Mouse (Mus musculus) retina, adult 2 months (tissue): ENCODE results near the gene Asb15.

Source experiments
- DNase-seq: peaks from one replicate; pipeline ENCODE4 v3.0.0-alpha.2; 2012; ENCODE audit warnings: low read depth, low spot score

The Asb15 gene

DNA sequence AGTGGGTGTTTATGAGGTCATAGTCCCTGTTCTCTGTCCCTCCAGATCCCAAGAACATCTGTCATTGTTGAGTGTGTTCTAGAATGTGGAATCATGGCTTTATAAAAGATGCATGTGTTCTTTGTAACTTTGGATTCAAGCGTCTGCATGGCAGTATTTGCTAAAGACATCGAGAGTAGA lies at the start of gene Asb15:
Asb15 (plus strand) TSS at position 81 of the 180 bp plus-strand sequence.
- DNase-seq, result no peak

DNA sequence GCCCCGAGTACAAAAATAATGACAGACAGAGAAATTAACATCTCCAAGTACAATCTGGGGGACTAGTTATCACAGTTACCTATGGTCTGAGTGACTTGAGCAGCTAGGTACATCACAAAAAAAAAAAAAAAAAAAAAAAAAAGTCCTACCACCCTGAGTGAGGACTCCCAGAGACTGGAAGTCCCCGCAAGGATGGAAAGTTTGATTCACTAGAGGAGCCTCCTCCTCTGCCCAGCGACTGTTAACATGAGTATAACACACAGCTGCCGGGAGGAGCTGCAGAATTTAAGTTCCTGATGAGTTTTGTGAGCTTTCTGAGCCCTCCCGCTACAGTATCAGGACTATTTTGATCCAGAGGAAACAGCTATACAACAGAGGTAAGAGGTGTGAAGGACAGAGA lies 41.4 kb upstream of the Asb15 start:
- DNase-seq, result no peak

DNA sequence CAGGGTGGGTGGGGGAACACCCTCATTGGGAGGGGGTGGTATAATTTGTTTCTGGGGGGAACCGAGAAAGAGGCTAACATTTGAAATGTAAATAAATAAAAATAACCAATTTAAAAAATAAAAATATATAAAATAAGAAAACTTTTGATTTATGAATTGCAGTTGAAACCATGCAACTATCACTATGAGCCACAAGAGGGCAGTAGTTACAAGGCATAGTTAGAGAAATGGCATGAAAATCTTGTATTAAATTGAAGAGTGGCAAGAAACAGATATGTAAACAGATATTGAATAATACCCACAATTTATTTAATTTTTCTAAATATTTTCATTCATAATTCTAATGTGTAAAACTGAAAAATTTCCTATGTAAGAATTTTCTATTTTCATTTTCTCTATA lies 37.6 kb upstream of the Asb15 start:
- no peak for DNase-seq

DNA sequence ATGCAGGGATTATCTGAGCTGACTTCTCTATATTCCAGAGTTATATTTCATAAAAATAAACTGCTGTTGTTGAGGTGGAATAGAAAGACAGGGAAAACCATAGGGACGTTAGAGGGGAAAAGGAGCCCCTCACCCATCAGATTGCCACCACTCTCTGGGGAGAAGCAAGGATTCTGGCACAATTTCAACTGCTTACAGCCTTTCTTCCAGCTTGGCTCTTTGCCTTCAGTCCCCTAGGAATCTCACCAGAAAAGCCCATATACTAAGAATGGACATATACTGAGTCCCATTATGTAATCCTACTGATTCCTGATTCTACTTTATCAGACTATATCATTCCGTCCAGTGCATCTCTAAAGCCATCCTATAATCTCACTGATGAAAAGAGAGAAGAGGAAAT lies 23.8 kb upstream of the Asb15 start:
- DNase-seq, result no peak

DNA sequence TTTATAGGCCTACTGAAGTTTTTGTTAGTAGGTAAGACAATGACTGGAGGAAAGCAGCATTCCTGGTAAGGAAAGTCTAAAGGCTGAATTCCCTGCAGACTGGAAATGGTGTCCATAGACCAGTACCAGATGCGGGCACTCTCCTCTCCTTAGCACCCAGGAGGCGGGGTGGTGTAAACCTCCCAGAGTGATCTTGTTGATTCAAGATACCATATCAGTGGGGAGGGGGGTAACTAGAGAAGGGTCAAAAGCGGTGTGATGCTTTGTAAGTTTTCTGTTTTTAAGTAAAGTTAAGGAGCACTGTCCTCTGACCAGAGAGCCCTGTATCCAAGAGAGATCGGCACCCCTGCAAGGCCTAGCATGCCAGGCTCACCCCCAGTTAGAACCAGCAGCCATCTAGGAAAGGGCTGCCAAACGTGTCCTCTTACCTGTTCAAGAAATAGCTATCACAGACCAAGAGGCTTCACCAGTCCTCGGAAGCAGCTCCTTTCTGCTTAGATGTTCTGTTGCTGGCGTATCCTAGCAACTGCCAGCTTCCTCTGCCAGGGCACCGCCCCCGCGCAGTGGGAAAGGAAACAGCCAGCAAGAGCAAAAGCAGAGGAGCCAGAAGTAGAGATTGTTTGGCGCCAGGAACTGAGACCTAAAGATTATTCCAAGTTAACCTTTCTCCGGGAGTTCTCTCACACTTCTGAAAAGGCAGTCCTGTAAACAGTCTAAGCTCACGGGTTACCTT lies 13.2 kb upstream of the Asb15 start, which contains the start of gene Iqub:
Iqub (minus strand) TSS at position 516 of the 733 bp plus-strand sequence.
- no peak for DNase-seq

DNA sequence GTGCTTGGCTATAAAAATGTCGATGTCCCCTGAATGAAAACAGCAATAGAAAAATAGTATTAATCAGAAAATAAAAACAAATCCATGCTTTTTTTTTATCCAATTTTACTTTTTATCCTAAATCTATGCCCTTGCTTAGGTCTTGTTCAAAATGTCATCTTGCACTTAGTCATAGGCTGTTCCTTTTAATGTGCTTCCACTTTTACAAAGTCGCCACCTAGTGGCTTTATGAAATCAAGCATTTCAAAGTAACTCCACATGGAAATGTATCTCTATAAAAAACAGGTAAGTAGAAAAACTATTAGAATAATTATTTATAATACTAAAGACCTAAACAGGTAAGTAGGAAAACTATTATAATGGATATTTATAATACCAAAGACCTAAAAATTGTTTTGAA lies 11.7 kb upstream of the Asb15 start:
- no peak for DNase-seq

DNA sequence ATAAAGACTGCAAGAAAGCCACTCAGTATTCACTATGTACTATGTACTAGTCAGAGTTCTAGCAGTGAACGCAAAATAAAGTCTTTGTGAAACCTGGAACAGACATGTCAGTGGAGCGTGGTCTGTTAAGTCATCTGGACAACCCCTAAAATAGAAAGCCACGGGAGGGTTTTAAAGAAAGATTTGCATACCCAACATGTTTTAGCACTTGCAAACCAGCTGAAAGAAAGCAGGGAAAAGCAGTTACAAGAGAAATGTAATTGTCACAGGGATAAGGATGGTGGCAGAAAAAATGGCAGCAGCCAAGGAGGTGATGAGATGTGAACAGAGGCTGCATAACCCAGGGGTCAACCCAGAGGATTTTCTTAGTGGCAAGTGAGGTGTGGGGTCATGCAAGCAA lies 2.2 kb upstream of the Asb15 start:
- no peak for DNase-seq

DNA sequence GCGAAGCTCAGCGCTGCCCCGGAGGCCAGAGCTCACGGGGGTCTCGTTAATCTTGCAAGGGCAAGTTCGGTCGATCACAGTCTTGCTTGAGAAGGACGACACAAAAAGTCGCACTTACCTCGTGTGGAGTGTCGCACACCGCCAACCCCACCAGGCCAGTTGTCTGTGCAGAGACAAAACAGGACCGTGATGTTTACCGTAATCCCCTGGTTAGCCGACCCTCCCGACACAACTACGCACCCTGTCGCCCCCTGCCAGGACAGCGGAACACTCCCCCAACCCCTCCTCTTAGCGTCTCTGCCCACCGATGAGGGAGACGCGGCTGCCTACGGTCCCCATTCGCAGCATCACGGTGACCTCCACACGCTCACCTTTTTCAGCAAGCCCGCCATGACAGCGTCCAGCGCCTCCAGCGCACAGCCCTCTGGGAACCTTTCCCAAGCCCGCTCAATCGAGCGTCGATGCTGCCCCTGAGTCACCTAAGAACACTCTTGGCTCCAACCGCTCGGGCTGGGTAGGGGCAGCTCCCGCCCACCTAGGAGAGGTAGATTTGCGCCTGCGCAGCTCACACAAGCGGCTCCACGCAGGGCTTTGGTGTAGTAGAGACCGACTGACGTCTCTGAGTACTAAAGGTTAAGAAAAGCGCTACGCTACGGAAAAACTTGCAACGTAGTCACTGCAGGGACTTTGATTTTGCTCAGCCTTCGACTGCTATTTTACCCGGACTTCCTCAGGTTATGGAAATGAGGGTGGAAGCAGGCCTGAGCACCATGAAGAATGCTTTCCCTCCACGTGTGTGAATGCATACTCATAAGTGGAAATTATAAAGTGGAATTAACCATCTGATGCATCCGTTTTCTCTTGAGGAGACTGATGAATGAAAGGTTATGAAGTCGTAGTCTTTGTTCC lies 535 bp upstream of the Asb15 start, which contains the start of gene Ndufa5:
Ndufa5 (minus strand) TSS at position 859 of the 909 bp plus-strand sequence.
- peak; percentile 97 for DNase-seq

DNA sequence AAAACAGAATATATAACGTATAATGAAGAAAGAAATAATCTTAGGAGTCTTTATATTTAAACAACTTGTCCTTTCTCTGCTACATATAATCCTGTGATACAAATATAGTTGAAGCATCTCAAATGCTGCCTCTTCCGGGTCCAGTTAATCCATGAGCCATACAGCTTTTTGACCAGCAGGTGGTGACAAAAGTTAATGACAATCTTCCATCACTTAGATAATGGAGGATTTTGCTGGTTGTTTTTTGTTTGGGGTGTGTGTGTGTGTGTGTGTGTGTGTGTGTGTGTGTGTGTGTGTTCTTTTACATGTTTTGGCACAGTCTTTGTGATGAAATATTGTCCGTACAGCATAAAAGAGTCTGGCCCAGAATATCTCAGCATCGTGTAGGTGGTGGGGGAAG lies 2.2 kb downstream of the Asb15 start:
- DNase-seq, result peak; percentile 41

DNA sequence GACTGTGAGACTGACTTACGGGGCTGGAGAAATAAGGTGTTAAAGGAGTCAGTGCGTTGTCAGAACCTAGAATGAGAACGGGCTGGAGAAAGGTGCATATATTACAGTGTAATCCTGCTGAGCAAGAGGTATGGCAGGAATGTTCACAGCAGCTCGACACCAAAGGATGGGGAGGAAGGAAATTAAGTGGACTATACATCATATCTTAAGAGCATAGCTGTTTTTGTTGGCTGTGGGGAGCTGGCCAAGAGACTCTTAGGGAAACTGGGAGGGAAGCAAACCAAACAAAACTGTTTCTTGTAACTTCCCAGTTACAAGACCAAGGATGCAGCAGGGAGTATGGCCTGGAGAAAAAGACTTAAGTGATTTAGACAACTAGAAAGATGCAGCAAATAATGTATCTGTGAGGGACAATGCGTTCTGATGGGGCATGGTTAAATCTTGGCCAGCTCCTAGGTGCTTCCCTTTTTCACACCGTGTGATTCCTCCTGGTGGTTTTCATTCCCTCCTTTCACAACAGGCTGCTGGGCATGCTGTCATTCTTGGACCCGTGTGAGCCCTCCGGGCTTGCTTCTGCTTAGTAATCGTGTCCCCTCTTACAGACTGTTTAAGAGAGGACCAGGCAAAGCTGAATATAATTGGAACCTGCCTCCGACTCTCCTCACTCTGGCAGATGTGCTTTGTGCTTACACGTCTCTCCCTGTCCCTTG lies 2.9 kb downstream of the Asb15 start:
- DNase-seq, result no peak

DNA sequence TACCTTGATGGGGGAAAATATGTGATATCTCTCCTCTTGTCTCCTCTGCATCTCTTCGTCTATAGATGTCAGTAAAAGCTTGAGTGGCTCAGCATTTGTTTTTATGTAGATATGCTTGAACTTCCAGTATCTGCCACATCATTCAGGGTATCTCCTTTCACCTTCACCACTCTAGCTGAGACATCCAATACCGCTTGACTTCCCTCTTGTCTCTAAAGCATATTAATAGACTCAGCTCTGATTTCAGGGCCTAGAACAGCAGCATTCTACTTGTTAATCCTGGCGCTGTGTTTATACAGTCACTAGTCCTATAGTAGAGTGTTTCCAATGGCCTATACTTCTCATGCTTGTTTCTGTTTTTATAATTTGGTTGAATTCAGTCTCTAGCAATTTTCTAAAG lies 4.9 kb downstream of the Asb15 start:
- no peak for DNase-seq

DNA sequence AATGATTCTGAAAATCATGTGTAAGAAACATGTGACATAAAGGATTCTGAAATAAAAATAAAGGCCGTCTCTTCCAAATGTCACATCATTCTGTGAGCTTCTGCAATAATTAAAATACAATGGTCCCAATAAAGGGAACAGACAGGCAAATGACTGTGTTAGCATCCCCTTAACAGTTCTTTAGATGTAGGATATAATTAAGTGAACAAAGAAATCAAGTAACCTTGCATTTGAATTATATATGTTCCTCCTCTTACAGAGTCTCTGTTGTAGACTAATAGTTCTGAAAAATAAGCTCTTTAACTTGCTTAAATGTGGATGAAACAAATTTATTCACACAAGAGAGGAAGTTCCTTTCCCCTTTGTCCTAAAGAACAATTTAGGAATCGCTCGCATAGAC lies 10.5 kb downstream of the Asb15 start:
- no peak for DNase-seq

DNA sequence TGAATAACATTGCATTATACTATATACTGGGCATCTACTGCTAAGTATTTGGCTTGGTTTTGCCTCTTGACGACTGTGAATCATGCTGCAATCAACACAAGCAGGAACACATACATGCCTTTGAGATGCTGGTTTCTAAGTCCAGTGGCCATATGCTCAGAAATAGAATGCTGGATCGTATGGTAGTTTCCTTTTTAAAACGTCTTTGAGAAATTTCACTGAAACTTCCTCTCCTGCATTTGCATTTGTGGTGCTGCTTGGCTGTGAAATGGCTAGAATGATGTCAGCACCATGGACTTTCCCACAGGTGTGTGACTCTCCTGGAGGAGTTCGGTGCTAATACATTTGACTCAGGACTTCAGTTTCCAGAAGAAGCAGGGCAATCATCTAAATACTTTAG lies 12.2 kb downstream of the Asb15 start:
- DNase-seq, result no peak

DNA sequence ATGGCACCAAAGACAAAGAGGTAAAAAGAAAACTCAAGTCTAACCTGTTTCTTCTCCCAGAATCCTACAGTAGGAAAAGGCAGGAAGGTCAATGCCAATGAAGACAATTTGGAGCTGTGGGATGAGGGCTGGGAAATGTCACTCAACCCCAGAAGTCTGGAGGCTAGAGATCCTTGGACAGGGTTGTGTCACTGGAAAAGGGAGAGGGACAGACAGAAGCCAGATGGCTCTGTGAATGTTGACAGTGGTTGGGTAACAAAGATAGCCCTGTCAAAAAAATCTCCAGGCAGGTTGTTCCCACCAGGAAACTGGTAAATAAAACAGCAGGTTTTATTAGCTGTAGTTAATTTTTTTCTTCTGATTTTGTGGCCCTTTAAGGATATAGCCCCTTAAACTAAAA lies 14.4 kb downstream of the Asb15 start:
- DNase-seq, result no peak

DNA sequence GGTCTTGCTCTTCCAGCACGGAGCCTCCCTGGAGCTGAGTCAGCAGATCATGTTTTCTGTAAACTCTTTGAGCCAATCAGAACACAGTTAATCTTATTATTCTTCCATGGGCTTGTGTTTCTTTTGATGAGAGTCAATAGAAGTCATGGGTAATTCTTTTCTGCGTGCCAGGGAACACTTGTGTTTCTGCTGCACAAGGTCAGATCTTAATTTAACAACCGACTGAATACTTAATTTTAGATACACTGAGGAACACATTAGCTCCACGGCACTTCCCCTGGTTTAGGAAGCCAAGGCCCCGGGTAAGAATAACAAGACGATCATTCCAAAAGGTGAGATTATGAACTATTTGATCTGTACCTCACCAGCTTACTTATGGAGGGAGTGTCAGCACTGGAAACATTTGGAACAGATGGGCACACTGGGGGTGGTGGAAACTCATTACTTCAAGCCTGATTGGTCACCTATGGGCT lies 15.2 kb downstream of the Asb15 start:
- no peak for DNase-seq

DNA sequence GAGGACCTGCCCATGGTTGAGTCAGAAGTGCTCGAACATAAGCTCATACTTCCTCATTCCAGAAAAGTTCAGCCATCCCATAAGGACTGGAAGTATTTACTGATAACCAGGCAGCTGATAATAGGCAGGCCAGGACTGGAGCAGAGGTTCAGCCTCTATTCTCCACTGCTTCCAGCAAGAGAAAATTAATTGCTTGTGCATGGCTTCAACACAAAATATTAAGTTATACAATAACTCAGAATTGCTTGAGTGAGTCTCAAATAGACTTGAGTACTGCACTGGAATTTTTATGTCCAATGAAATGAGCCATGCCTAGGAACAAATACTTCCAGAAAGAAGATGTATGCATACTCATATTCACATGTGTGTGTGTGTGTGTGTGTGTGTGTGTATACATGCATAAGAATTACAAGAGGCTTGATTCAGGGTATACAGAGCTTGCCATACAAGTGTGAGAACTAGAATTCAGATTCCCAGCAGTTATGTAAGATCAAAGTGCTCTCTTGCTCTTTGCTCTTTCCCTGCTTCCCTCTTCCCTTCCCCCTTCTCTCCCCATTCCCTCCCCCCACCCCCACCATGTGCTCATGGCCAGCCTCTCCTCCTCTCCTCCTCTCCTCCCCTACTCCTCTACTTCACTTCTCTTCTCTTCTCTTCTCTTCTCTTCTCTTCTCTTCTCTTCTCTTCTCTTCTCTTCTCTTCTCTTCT lies 18.9 kb downstream of the Asb15 start:
- DNase-seq, result no peak

DNA sequence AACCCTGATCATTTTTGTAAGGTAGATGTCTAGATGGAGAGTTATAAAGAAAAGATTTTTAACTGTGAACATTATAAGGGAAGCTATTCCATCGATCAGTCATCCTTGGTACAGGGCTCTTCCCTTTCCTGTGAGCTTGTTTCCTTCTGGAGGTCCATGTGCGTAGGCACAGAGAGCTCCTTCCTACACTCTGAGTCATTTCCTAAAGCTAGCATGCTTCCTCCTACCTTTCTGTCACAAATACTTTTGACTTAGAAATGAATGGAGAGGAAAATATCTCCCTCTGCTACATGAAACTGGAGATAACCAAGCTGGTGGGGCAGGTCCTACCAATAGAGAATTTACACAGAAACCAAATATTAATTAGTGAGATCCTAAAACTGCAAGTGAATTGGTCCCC lies 21.9 kb downstream of the Asb15 start:
- DNase-seq, result no peak

DNA sequence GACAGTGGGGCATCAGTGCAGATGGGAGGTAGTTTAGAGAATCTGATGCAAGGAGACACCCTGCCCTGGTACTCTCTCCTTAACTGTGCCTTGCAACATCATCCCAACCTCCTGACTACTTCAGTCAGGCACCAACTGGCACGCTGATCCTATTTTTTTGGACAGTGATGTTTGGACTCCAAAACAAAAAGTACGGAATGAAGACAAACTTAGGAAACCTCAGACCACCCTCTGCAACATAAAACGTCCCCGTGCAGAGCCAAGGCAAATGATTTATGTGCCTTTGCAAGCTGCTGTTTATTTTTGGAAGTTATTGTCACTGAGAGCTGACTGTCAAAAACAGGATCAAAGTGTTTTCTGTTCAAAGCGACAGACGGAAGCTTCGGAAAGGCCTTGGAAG lies 24.1 kb downstream of the Asb15 start:
- DNase-seq, result no peak

DNA sequence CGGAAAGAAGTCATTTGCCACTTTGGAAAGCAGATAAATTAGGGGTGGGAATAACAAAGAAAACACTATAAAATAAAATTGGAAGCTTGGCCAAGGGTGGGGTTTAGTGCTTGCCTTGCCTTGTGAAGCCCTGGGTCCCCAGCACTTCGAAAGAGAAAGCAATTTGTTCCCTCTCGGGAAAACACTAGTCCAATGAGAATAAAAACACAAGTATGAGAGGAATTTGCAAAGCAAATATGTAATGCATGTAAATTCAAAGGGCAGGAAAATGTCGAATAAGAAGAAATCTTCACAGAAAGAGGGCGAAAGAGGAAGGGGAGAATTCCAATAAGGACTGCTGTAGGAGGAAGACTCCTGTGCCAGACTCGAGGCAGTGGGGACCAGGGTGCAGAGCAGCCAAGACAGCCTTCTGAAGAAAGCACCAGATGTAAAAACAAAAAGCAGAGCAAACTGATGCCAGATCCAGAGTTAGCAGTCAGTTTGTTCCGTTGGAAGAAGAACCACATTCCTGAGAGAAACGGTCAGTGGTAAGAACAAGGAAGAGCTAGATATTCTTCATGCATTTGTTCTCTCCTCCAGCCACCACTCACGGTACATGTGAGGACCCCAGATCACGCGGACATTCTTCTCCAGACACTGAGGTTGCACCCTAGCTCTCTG lies 26.6 kb downstream of the Asb15 start:
- DNase-seq, result no peak

DNA sequence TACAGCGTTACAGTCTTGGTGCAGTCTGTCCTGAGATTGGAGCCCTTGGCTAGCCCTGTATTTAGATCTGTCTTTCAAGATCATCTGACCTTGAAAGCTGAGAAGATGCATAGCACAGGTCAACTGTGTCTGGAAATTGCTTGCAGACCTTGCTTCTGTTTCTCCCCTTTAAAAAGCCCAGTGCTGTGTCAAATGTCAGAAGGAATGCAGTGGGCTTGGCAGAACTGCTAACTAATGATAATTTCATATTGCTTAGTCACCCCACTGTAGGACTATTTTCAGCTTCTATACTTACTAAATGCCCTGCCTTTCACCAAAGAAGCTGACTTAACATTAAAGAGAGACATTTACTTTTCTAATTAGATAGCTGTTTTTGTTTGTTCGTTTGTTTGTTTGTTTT lies 27.5 kb downstream of the Asb15 start:
- no peak for DNase-seq

DNA sequence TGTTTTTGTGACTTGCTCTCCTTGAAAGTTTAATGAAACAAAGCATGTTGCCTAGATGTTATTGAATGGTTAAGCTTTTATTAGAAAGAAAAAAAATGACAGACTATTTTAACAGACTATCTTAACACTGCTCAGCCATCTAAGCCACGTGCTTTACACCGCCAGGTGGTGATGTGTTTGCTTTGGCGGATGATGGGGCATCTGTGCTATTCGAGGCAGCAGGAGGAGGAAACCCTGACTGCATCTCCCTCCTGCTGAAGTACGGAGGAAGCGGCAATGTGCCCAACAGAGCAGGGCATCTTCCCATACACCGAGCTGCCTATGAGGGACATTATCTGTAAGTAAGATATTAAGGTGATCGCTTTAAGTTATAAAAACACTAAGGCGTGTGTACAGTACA lies 36.1 kb downstream of the Asb15 start:
- DNase-seq, result no peak
